Mouse (Mus musculus): ENCODE measurements around the gene Pald1. TPM values are rescaled to one million over a fixed set of nuclear protein-coding genes. Genes with fewer than 3 reads are reported as not detected.

Pald1 gene
- polyA plus RNA-seq, 1 experiment, result 6.8 TPM

- H3K36me3 ChIP-seq (ENCODE audit: control insufficient read depth, insufficient read depth, low read length), result no peaks in the 10 kb centered on the region
- WGBS, result 8% methylated on average over 48 of the region's 50 CpGs
- DNase-seq, result no peak
- H3K4me3 ChIP-seq (ENCODE audit: control insufficient read depth, insufficient read depth, low read length), result no peak overlapping the region
- peaks cover 3% of the 10 kb centered on the region; the same call in 1 of the 2 replicates for H3K27me3 ChIP-seq (ENCODE audit: control insufficient read depth, insufficient read depth, low read length)
- TF ChIP-seq CTCF (IDR thresholded peaks at IDR 0.05; ENCODE audit: borderline replicate concordance, control insufficient read depth, extremely low read depth, insufficient read depth, low read length, poor library complexity) (no peak), POLR2A (IDR thresholded peaks at IDR 0.05; ENCODE audit: control insufficient read depth, extremely low read depth, insufficient read depth, low read length, poor library complexity) (no peak)
- no peak overlapping the region for H3K27ac ChIP-seq (ENCODE audit: control insufficient read depth, insufficient read depth, low read length)
- H3K4me1 ChIP-seq (replicated peaks; ENCODE audit: control insufficient read depth, insufficient read depth, low read length), result no peaks in the 10 kb centered on the region
These were observed 35.0 kb upstream of the Pald1 start for GRCm38 (mm10) chr10:61418131-61418900.

- no peaks in the 10 kb centered on the region for H3K36me3 ChIP-seq (ENCODE audit: control insufficient read depth, insufficient read depth, low read length)
- no peak within 1 kb of the TSS for H3K27ac ChIP-seq (ENCODE audit: control insufficient read depth, insufficient read depth, low read length)
- H3K4me3 ChIP-seq (ENCODE audit: control insufficient read depth, insufficient read depth, low read length), result no peak within 1 kb of the TSS
- no peaks in the 10 kb centered on the region for H3K4me1 ChIP-seq (replicated peaks; ENCODE audit: control insufficient read depth, insufficient read depth, low read length)
- TF ChIP-seq CTCF (IDR thresholded peaks at IDR 0.05; ENCODE audit: borderline replicate concordance, control insufficient read depth, extremely low read depth, insufficient read depth, low read length, poor library complexity) (no peak), POLR2A (IDR thresholded peaks at IDR 0.05; ENCODE audit: control insufficient read depth, extremely low read depth, insufficient read depth, low read length, poor library complexity) (no peak)
- H3K27me3 ChIP-seq (ENCODE audit: control insufficient read depth, insufficient read depth, low read length), result peaks cover 3% of the 10 kb centered on the region; the same call in 1 of the 2 replicates
- DNase-seq, result no peak
- WGBS, result 42% methylated on average over 10 of the region's 10 CpGs
These were observed 34.3 kb upstream of the Pald1 start, which contains the start of gene Nodal for GRCm38 (mm10) chr10:61417672-61418071. TSS of gene Nodal (plus strand) at chr10:61417972.

GRCm38 (mm10) chr10:61417046-61417445 is 33.7 kb upstream of the Pald1 start:
- H3K4me3 ChIP-seq (ENCODE audit: control insufficient read depth, insufficient read depth, low read length), result no peak overlapping the region
- no peaks in the 10 kb centered on the region for H3K36me3 ChIP-seq (ENCODE audit: control insufficient read depth, insufficient read depth, low read length)
- WGBS, result 62% methylated on average over 2 of the region's 2 CpGs
- peaks cover 3% of the 10 kb centered on the region; the same call in 1 of the 2 replicates for H3K27me3 ChIP-seq (ENCODE audit: control insufficient read depth, insufficient read depth, low read length)
- no peaks in the 10 kb centered on the region for H3K4me1 ChIP-seq (replicated peaks; ENCODE audit: control insufficient read depth, insufficient read depth, low read length)
- TF ChIP-seq POLR2A (IDR thresholded peaks at IDR 0.05; ENCODE audit: control insufficient read depth, extremely low read depth, insufficient read depth, low read length, poor library complexity), result no peak
- TF ChIP-seq CTCF (IDR thresholded peaks at IDR 0.05; ENCODE audit: borderline replicate concordance, control insufficient read depth, extremely low read depth, insufficient read depth, low read length, poor library complexity), result no peak
- H3K27ac ChIP-seq (ENCODE audit: control insufficient read depth, insufficient read depth, low read length), result no peak overlapping the region
- no peak for DNase-seq

GRCm38 (mm10) chr10:61416561-61416960 is 33.2 kb upstream of the Pald1 start:
- H3K27me3 ChIP-seq (ENCODE audit: control insufficient read depth, insufficient read depth, low read length), result peaks cover 3% of the 10 kb centered on the region; the same call in 1 of the 2 replicates
- no peak overlapping the region for H3K4me3 ChIP-seq (ENCODE audit: control insufficient read depth, insufficient read depth, low read length)
- no peaks in the 10 kb centered on the region for H3K4me1 ChIP-seq (replicated peaks; ENCODE audit: control insufficient read depth, insufficient read depth, low read length)
- TF ChIP-seq CTCF (IDR thresholded peaks at IDR 0.05; ENCODE audit: borderline replicate concordance, control insufficient read depth, extremely low read depth, insufficient read depth, low read length, poor library complexity) (no peak), POLR2A (IDR thresholded peaks at IDR 0.05; ENCODE audit: control insufficient read depth, extremely low read depth, insufficient read depth, low read length, poor library complexity) (no peak)
- no peak overlapping the region for H3K27ac ChIP-seq (ENCODE audit: control insufficient read depth, insufficient read depth, low read length)
- no peak for DNase-seq
- WGBS, result 73% methylated on average over 7 of the region's 7 CpGs
- H3K36me3 ChIP-seq (ENCODE audit: control insufficient read depth, insufficient read depth, low read length), result no peaks in the 10 kb centered on the region

- H3K4me3 ChIP-seq (ENCODE audit: control insufficient read depth, insufficient read depth, low read length), result no peak overlapping the region
- no peak for DNase-seq
- H3K4me1 ChIP-seq (replicated peaks; ENCODE audit: control insufficient read depth, insufficient read depth, low read length), result no peaks in the 10 kb centered on the region
- H3K36me3 ChIP-seq (ENCODE audit: control insufficient read depth, insufficient read depth, low read length), result no peaks in the 10 kb centered on the region
- TF ChIP-seq CTCF (IDR thresholded peaks at IDR 0.05; ENCODE audit: borderline replicate concordance, control insufficient read depth, extremely low read depth, insufficient read depth, low read length, poor library complexity) (no peak), POLR2A (IDR thresholded peaks at IDR 0.05; ENCODE audit: control insufficient read depth, extremely low read depth, insufficient read depth, low read length, poor library complexity) (no peak)
- peaks cover 3% of the 10 kb centered on the region; the same call in 1 of the 2 replicates for H3K27me3 ChIP-seq (ENCODE audit: control insufficient read depth, insufficient read depth, low read length)
- WGBS, result 68% methylated on average over 8 of the region's 8 CpGs
- no peak overlapping the region for H3K27ac ChIP-seq (ENCODE audit: control insufficient read depth, insufficient read depth, low read length)
These were observed 32.6 kb upstream of the Pald1 start for GRCm38 (mm10) chr10:61415890-61416289.

GRCm38 (mm10) chr10:61415240-61415639 is 31.9 kb upstream of the Pald1 start:
- no peak overlapping the region for H3K27ac ChIP-seq (ENCODE audit: control insufficient read depth, insufficient read depth, low read length)
- 85% methylated on average over 3 of the region's 3 CpGs for WGBS
- H3K36me3 ChIP-seq (ENCODE audit: control insufficient read depth, insufficient read depth, low read length), result no peaks in the 10 kb centered on the region
- no peak for DNase-seq
- no peak for TF ChIP-seq POLR2A (IDR thresholded peaks at IDR 0.05; ENCODE audit: control insufficient read depth, extremely low read depth, insufficient read depth, low read length, poor library complexity)
- no peak for TF ChIP-seq CTCF (IDR thresholded peaks at IDR 0.05; ENCODE audit: borderline replicate concordance, control insufficient read depth, extremely low read depth, insufficient read depth, low read length, poor library complexity)
- H3K4me1 ChIP-seq (replicated peaks; ENCODE audit: control insufficient read depth, insufficient read depth, low read length), result no peaks in the 10 kb centered on the region
- H3K4me3 ChIP-seq (ENCODE audit: control insufficient read depth, insufficient read depth, low read length), result no peak overlapping the region
- peaks cover 3% of the 10 kb centered on the region; the same call in 1 of the 2 replicates for H3K27me3 ChIP-seq (ENCODE audit: control insufficient read depth, insufficient read depth, low read length)

Measured in thymus, adult 2 months (tissue).